Mouse (Mus musculus) liver, postnatal 0 days (tissue): Measurements from ENCODE around the gene Rnf115. TPM values are rescaled to one million over a fixed set of nuclear protein-coding genes. Genes with fewer than 3 reads are reported as not detected.

Source experiments
- ATAC-seq: fragments of 200-750 bp; cut with Nextera tagmentation; 2 replicates; pipeline ENCODE4 v1.8.0; 2017; ENCODE audit warnings: mild to moderate bottlenecking, moderate library complexity
- DNase-seq: peaks from one replicate; pipeline ENCODE4 v3.0.0-alpha.2; 2016
- H3K27ac ChIP-seq: fragments of 300-500 bp; sonication (generic); 2 replicates; pipeline ENCODE4 v1.5.1; 2014; ENCODE audit warnings: antibody characterized with exemption, moderate library complexity, mild to moderate bottlenecking, low read depth
- H3K27me3 ChIP-seq: fragments of 300-500 bp; sonication (generic); 2 replicates; pipeline ENCODE4 v1.6.1; 2014; ENCODE audit warnings: low read length, control low read depth, mixed read lengths; ENCODE audit not compliant: insufficient read depth
- H3K36me3 ChIP-seq: fragments of 300-500 bp; sonication (generic); replicated peaks from 2 replicates; pipeline ENCODE4 v1.6.1; 2014; ENCODE audit warnings: mild to moderate bottlenecking, control low read depth, low read length, moderate library complexity, mixed read lengths; ENCODE audit not compliant: insufficient read depth
- H3K4me1 ChIP-seq: fragments of 300-500 bp; sonication (generic); 2 replicates; pipeline ENCODE4 v1.6.1; 2014; ENCODE audit warnings: antibody characterized with exemption, mild to moderate bottlenecking, control low read depth; ENCODE audit not compliant: insufficient read depth
- H3K4me2 ChIP-seq: fragments of 300-500 bp; sonication (generic); 2 replicates; pipeline ENCODE4 v1.6.1; 2014; ENCODE audit warnings: low read depth, mild to moderate bottlenecking, low read length, moderate library complexity, mixed read lengths
- H3K4me3 ChIP-seq: fragments of 300-500 bp; sonication (generic); 2 replicates; pipeline ENCODE4 v1.5.1; 2014; ENCODE audit warnings: low read depth, low read length
- H3K9ac ChIP-seq: fragments of 300-500 bp; sonication (generic); replicated peaks from 2 replicates; pipeline ENCODE4 v1.6.1; 2014; ENCODE audit warnings: mild to moderate bottlenecking, moderate library complexity
- H3K9me3 ChIP-seq: fragments of 300-500 bp; sonication (generic); 2 replicates; pipeline ENCODE4 v1.6.1; 2016; ENCODE audit warnings: mild to moderate bottlenecking, control low read depth, low read length, mixed read lengths
- CTCF ChIP-seq: sonication (generic); IDR thresholded peaks from 2 replicates; pipeline ENCODE4 v1.5.1; 2016; ENCODE audit warnings: antibody characterized with exemption, low read depth
- EP300 ChIP-seq: IDR thresholded peaks from 2 replicates; pipeline ENCODE4 v1.6.1; 2016; ENCODE audit warnings: antibody characterized with exemption, low read depth, mild to moderate bottlenecking
- WGBS: fragments of 180-500 bp; shearing (Covaris S2); extraction: QIAGEN DNeasy Blood & Tissue Kit; methylation state at CpG from one replicate; pipeline ENCODE4 v1.1.7; 2014; ENCODE audit not compliant: insufficient replicate concordance; 5-methylcytosine and 5-hydroxymethylcytosine counted together
- polyA plus RNA-seq: library from polyadenylated mRNA; unstranded; fragments of >200 nt; fragmentation: Nextera tagmentation; extraction: Ambion mirVana; gene quantifications from 2 replicates; pipeline ENCODE4 v1.2.1, GENCODE M21; 2015

Gene Rnf115
- polyA plus RNA-seq, 1 experiment from 2014 or later = 28.6 TPM

GRCm38 (mm10) chr3:96828984-96829383 is 101.5 kb downstream of the Rnf115 start, which contains the start of the genes Pdzk1 and Cd160:
Gene Pdzk1, plus strand, starts transcription at chr3:96829284.
Gene Cd160, minus strand, starts transcription at chr3:96829351.
- H3K4me1 ChIP-seq = peaks cover 8% of the 10 kb centered on the region
- no peak for ATAC-seq
- H3K4me3 ChIP-seq = peak within 1 kb of the TSS; percentile 43
- peak within 1 kb of the TSS; percentile 64 for H3K9ac ChIP-seq
- TF ChIP-seq CTCF = no peak
- no peaks in the 10 kb centered on the region for H3K36me3 ChIP-seq
- DNase-seq = no peak
- peak within 1 kb of the TSS; percentile 62 for H3K4me2 ChIP-seq
- 82% methylated on average over 1 of the region's 1 CpGs for WGBS
- no peaks in the 10 kb centered on the region for H3K27me3 ChIP-seq
- H3K9me3 ChIP-seq = no peaks in the 10 kb centered on the region
- H3K27ac ChIP-seq = peak within 1 kb of the TSS; percentile 44

DNA sequence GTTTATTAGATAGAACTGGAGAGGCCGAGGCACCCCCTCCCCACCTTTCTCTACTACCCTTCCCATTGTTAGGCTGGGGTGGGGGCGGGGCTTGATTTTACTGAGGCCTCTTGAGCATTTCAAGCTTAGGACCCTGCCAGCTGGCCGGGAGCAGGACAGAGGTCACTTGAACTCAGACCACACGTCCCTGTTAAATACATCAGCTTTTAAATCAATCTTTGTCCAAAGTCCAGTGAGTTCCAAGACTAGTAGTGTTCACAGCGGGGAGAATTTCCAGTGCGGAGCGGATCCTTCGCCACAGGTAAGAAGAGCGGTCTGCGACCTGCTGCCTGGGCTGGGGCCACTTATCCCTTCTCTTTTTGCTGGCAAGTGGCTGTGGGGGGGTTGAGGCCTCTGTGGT is 102.4 kb downstream of the Rnf115 start:
- DNase-seq (no peak), ATAC-seq (peak; percentile 86)
- Histone ChIP-seq H3K27me3 (no peaks in the 10 kb centered on the region), H3K4me3 (peak overlapping the region; percentile 43), H3K9me3 (no peaks in the 10 kb centered on the region), H3K9ac (peak overlapping the region; percentile 64), H3K4me2 (peak overlapping the region; percentile 62), H3K36me3 (no peaks in the 10 kb centered on the region), H3K27ac (peak overlapping the region; percentile 44), H3K4me1 (peaks cover 14% of the 10 kb centered on the region)
- 63% methylated on average over 10 of the region's 10 CpGs for WGBS
- TF ChIP-seq CTCF = no peak
- no peak for TF ChIP-seq EP300

DNA sequence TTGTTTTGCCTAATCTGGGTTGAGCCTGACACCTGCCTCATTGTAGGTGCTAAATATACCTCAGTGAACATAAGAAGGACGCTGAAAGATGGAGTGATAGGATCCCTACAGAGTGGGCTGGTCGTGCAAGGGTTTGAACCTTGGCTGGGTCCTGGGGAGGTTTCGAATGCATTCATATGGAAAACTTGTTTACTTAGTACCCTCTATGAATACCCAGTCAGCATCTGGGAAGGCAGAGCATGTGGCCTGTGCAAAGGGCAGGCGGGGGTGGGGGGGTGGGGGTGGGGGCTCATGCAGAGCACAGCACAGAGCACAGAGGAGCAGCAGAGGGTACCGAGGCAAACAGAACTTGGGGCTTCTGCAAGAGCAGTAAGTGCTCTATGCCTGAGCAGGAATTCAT is 105.5 kb downstream of the Rnf115 start:
- no peaks in the 10 kb centered on the region for H3K27me3 ChIP-seq
- 54% methylated on average over 5 of the region's 5 CpGs for WGBS
- DNase-seq (no peak), ATAC-seq (no peak)
- H3K9ac ChIP-seq = no peak overlapping the region
- H3K27ac ChIP-seq = no peak overlapping the region
- H3K4me2 ChIP-seq = no peak overlapping the region
- H3K4me3 ChIP-seq = no peak overlapping the region
- no peak for TF ChIP-seq EP300
- no peak for TF ChIP-seq CTCF
- no peaks in the 10 kb centered on the region for H3K36me3 ChIP-seq
- peaks cover 17% of the 10 kb centered on the region for H3K4me1 ChIP-seq
- H3K9me3 ChIP-seq = no peaks in the 10 kb centered on the region

- Histone ChIP-seq H3K27ac (no peak overlapping the region), H3K9ac (no peak overlapping the region), H3K4me2 (no peak overlapping the region), H3K36me3 (no peaks in the 10 kb centered on the region), H3K9me3 (no peaks in the 10 kb centered on the region), H3K4me3 (no peak overlapping the region), H3K27me3 (no peaks in the 10 kb centered on the region), H3K4me1 (peaks cover 13% of the 10 kb centered on the region)
- no peak for TF ChIP-seq CTCF
- TF ChIP-seq EP300 = no peak
- WGBS = 62% methylated on average over 7 of the region's 7 CpGs
- DNase-seq (no peak), ATAC-seq (no peak)
Measured at GRCm38 (mm10) chr3:96834587-96835348, 107.3 kb downstream of the Rnf115 start.

DNA sequence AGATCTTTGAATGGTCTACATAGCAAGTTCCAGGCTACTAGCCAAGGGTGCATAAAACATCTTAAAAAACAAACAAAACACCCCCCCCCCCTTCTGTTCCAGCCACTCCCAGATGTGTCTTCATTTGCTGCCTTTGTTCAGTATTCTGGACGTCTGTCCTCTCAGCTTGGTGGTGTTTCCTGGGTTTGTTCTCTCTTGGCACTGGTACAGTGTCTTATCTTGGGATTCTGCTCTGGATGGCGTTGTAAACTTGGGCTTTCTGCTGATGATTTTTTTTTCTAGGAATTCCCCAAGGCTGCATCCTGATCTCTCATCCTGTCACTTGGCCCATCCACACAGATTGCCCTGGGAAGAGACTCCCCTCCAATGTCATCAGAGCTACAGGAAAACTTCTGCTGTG is 109.0 kb downstream of the Rnf115 start:
- H3K4me2 ChIP-seq = no peak overlapping the region
- no peak overlapping the region for H3K9ac ChIP-seq
- no peak overlapping the region for H3K4me3 ChIP-seq
- H3K36me3 ChIP-seq = no peaks in the 10 kb centered on the region
- no peaks in the 10 kb centered on the region for H3K27me3 ChIP-seq
- DNase-seq = no peak
- WGBS = 39% methylated on average over 2 of the region's 2 CpGs
- ATAC-seq = peak; percentile 33; the same call in 1 of the 2 replicates
- H3K27ac ChIP-seq = no peak overlapping the region
- peaks cover 13% of the 10 kb centered on the region for H3K4me1 ChIP-seq
- no peaks in the 10 kb centered on the region for H3K9me3 ChIP-seq
- TF ChIP-seq EP300 (no peak), CTCF (no peak)

DNA sequence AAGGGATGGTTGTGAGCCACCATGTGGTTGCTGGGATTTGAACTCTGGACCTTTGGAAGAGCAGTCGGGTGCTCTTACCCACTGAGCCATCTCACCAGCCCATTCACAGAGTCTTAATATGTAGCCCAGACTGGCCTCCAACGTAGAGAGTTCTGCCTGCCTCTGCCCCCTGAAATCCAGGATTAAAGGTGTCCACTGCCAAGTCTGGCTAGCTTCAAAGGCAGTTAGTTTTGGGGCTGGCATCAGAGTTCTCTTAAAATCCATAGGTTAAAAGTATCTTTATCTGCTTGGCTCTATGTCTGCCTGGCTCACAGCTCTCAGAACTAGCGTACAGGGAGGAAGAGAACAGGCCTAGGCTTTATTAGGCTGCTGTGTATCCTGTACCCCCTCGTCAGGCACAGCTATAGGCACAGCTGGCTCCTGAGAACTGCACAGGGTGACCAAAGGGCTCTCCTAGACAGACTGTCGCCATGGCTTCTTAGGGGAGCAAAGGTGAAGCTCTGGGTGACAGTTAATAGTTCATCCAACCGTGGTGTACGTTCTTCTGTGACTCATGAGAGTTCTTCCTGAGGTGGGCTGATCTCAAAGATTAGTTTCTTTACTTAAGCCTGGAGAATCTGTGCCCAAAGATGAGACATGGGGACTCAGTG is 111.7 kb downstream of the Rnf115 start:
- no peak overlapping the region for H3K4me3 ChIP-seq
- ATAC-seq = peak; percentile 55; the same call in 1 of the 2 replicates
- H3K4me2 ChIP-seq = no peak overlapping the region
- DNase-seq = no peak
- H3K9me3 ChIP-seq = no peaks in the 10 kb centered on the region
- 61% methylated on average over 7 of the region's 7 CpGs for WGBS
- TF ChIP-seq CTCF = no peak
- TF ChIP-seq EP300 = no peak
- no peak overlapping the region for H3K9ac ChIP-seq
- no peaks in the 10 kb centered on the region for H3K36me3 ChIP-seq
- H3K4me1 ChIP-seq = peaks cover 9% of the 10 kb centered on the region
- H3K27me3 ChIP-seq = no peaks in the 10 kb centered on the region
- peak overlapping the region; percentile 64 for H3K27ac ChIP-seq

Other genes with a start within 250 kb of the Rnf115 start
- gene Hfe2, start 202.5 kb upstream of the Rnf115 start, polyA plus RNA-seq = 19.2 and 21.8 TPM in 2 replicates
- gene Txnip, start 169.7 kb upstream of the Rnf115 start, polyA plus RNA-seq = 65.3 and 72.4 TPM in 2 replicates
- gene Gm16253, start 150.7 kb upstream of the Rnf115 start, polyA plus RNA-seq = not detected in 2 replicates
- 12.9 and 14.7 TPM in 2 replicates for gene Polr3gl, start 133.5 kb upstream of the Rnf115 start, polyA plus RNA-seq
- gene Ankrd34a, start 131.0 kb upstream of the Rnf115 start, polyA plus RNA-seq = not detected in 2 replicates
- gene Lix1l, start 126.5 kb upstream of the Rnf115 start, polyA plus RNA-seq = 0.45 and 0.54 TPM in 2 replicates
- 54.6 and 56.5 TPM in 2 replicates for gene Rbm8a, start 97.7 kb upstream of the Rnf115 start, polyA plus RNA-seq
- gene Pex11b, start 92.3 kb upstream of the Rnf115 start, polyA plus RNA-seq = 24.1 and 24.4 TPM in 2 replicates
- gene Gm42957, start 92.2 kb upstream of the Rnf115 start, polyA plus RNA-seq = not detected in 2 replicates
- 0.05 and 0.07 TPM in 2 replicates for gene Itga10, start 82.1 kb upstream of the Rnf115 start, polyA plus RNA-seq
- 0.37 and 0.45 TPM in 2 replicates for gene Ankrd35, start 57.5 kb upstream of the Rnf115 start, polyA plus RNA-seq
- 4.6 and 5.2 TPM in 2 replicates for gene Pias3, start 31.3 kb upstream of the Rnf115 start, polyA plus RNA-seq
- 0.29 and 0.38 TPM in 2 replicates for gene Nudt17, start 19.1 kb upstream of the Rnf115 start, polyA plus RNA-seq
- gene Polr3c, start within 50 bp of the Rnf115 start, polyA plus RNA-seq = 10.4 and 11.6 TPM in 2 replicates
- gene Pdzk1, start 101.6 kb downstream of the Rnf115 start, polyA plus RNA-seq = 49.4 and 57.7 TPM in 2 replicates
- 0.78 and 0.89 TPM in 2 replicates for gene Cd160, start 101.7 kb downstream of the Rnf115 start, polyA plus RNA-seq
- gene Gja5, start 177.0 kb downstream of the Rnf115 start, polyA plus RNA-seq = 1.4 TPM in 2 replicates
- gene Gpr89, start 177.7 kb downstream of the Rnf115 start, polyA plus RNA-seq = 20.0 and 21.1 TPM in 2 replicates
- not detected in 2 replicates for gene Gja8, start 198.4 kb downstream of the Rnf115 start, polyA plus RNA-seq